Mouse (Mus musculus) hindbrain, embryonic 11.5 days (tissue): ENCODE measurements around the gene Zfp825. TPM values are rescaled to one million over a fixed set of nuclear protein-coding genes. Genes with fewer than 3 reads are reported as not detected.
"Not testable (repeated sequence)": the region's sequence is repeated elsewhere in the genome, so short reads cannot be mapped to it uniquely, and the experiment has no call there.

Experiments used
- ATAC-seq: fragments of 200-750 bp; cut with Nextera tagmentation; 2 replicates; pipeline ENCODE4 v1.8.0; 2017; ENCODE audit warnings: mild to moderate bottlenecking, moderate TSS enrichment, moderate library complexity; ENCODE audit not compliant: low FRiP score
- DNase-seq: peaks from one replicate; pipeline ENCODE4 v3.0.0-alpha.2; 2015; ENCODE audit warnings: low spot score
- H3K27ac ChIP-seq: fragments of 300-500 bp; sonication (generic); 2 replicates; pipeline ENCODE4 v1.5.1; 2014; ENCODE audit warnings: mild to moderate bottlenecking, low read depth, low read length
- H3K27me3 ChIP-seq: fragments of 300-500 bp; sonication (generic); 2 replicates; pipeline ENCODE4 v1.6.1; 2014; ENCODE audit warnings: mild to moderate bottlenecking, low read length, moderate library complexity, mixed read lengths; ENCODE audit not compliant: control insufficient read depth, insufficient read depth
- H3K36me3 ChIP-seq: fragments of 300-500 bp; sonication (generic); 2 replicates; pipeline ENCODE4 v1.6.1; 2014; ENCODE audit warnings: mild to moderate bottlenecking, low read length, moderate library complexity, mixed read lengths; ENCODE audit not compliant: control insufficient read depth, insufficient read depth
- H3K4me1 ChIP-seq: fragments of 300-500 bp; sonication (generic); replicated peaks from 2 replicates; pipeline ENCODE4 v1.6.1; 2014; ENCODE audit warnings: low read length, mixed read lengths; ENCODE audit not compliant: control insufficient read depth, insufficient read depth
- H3K4me2 ChIP-seq: fragments of 300-500 bp; sonication (generic); replicated peaks from 2 replicates; pipeline ENCODE4 v1.6.1; 2014; ENCODE audit warnings: mild to moderate bottlenecking, low read depth, low read length
- H3K4me3 ChIP-seq: fragments of 300-500 bp; sonication (generic); 2 replicates; pipeline ENCODE4 v1.5.1; 2014; ENCODE audit warnings: low read depth, low read length
- H3K9ac ChIP-seq: fragments of 300-500 bp; sonication (generic); 2 replicates; pipeline ENCODE4 v1.6.1; 2014; ENCODE audit warnings: low read depth, low read length
- H3K9me3 ChIP-seq: fragments of 300-500 bp; sonication (generic); 2 replicates; pipeline ENCODE4 v1.6.1; 2016; ENCODE audit warnings: low read length; ENCODE audit not compliant: control insufficient read depth
- WGBS: fragments of 180-500 bp; shearing (Covaris S2); extraction: QIAGEN DNeasy Blood & Tissue Kit; methylation state at CpG from one replicate; pipeline ENCODE4 v1.1.7; 2014; 5-methylcytosine and 5-hydroxymethylcytosine counted together
- polyA plus RNA-seq: library from polyadenylated mRNA; unstranded; fragments of >200 nt; fragmentation: Nextera tagmentation; extraction: Ambion mirVana; gene quantifications from 2 replicates; pipeline ENCODE4 v1.2.1, GENCODE M21; 2014

Gene Zfp825
- 19.1 and 21.6 TPM in 2 replicates for polyA plus RNA-seq

GRCm38 (mm10) chr13:74493911-74494679 lies at the start of gene Zfp825:
Gene Zfp825, minus strand, starts transcription at chr13:74493992.
- peak within 1 kb of the TSS; percentile 75 for H3K9ac ChIP-seq
- under 1% methylated on average over 23 of the region's 23 CpGs for WGBS
- peak; percentile 77 for DNase-seq
- no peaks in the 10 kb centered on the region for H3K9me3 ChIP-seq
- H3K4me3 ChIP-seq = peak within 1 kb of the TSS; percentile 58
- H3K4me1 ChIP-seq = no peaks in the 10 kb centered on the region
- H3K36me3 ChIP-seq = no peaks in the 10 kb centered on the region
- peak; percentile 98 for ATAC-seq
- H3K4me2 ChIP-seq = peak within 1 kb of the TSS; percentile 77
- peak within 1 kb of the TSS; percentile 82 for H3K27ac ChIP-seq
- no peaks in the 10 kb centered on the region for H3K27me3 ChIP-seq

GRCm38 (mm10) chr13:74535418-74535817 lies 41.6 kb upstream of the Zfp825 start:
- not testable (repeated sequence) for H3K4me2 ChIP-seq, H3K9me3 ChIP-seq, DNase-seq, H3K4me3 ChIP-seq, H3K4me1 ChIP-seq, H3K27me3 ChIP-seq, H3K27ac ChIP-seq, H3K36me3 ChIP-seq, H3K9ac ChIP-seq, ATAC-seq
- 98% methylated on average over 3 of the region's 3 CpGs for WGBS

GRCm38 (mm10) chr13:74534864-74535263 lies 41.1 kb upstream of the Zfp825 start:
- H3K4me3 ChIP-seq, H3K27me3 ChIP-seq, H3K4me1 ChIP-seq, H3K9me3 ChIP-seq, H3K4me2 ChIP-seq, H3K27ac ChIP-seq, H3K9ac ChIP-seq, H3K36me3 ChIP-seq: not testable (repeated sequence)
- DNase-seq = peak; percentile 78
- peak; percentile 73; the same call in 1 of the 2 replicates for ATAC-seq
- 15% methylated on average over 3 of the region's 3 CpGs for WGBS

GRCm38 (mm10) chr13:74534096-74534495 lies 40.3 kb upstream of the Zfp825 start:
- 92% methylated on average over 15 of the region's 15 CpGs for WGBS

GRCm38 (mm10) chr13:74531251-74531650 lies 37.5 kb upstream of the Zfp825 start:
- not testable (repeated sequence) for H3K27ac ChIP-seq, H3K4me1 ChIP-seq, DNase-seq, H3K4me2 ChIP-seq, H3K4me3 ChIP-seq, H3K9me3 ChIP-seq, H3K36me3 ChIP-seq, ATAC-seq, H3K27me3 ChIP-seq, H3K9ac ChIP-seq
- WGBS = 7% methylated on average over 1 of the region's 1 CpGs

More at GRCm38 (mm10) chr13:74534096-74534495, 40.3 kb upstream of the Zfp825 start:
- H3K36me3 ChIP-seq = no peaks in the 10 kb centered on the region
- DNase-seq = no peak
- H3K4me3 ChIP-seq = no peak overlapping the region
- H3K27me3 ChIP-seq = no peaks in the 10 kb centered on the region
- no peak for ATAC-seq
- H3K9me3 ChIP-seq = peaks cover 1% of the 10 kb centered on the region; the same call in 1 of the 2 replicates
- H3K4me2 ChIP-seq = no peak overlapping the region
- H3K9ac ChIP-seq = no peak overlapping the region
- no peak overlapping the region for H3K27ac ChIP-seq
- H3K4me1 ChIP-seq = no peaks in the 10 kb centered on the region

DNA sequence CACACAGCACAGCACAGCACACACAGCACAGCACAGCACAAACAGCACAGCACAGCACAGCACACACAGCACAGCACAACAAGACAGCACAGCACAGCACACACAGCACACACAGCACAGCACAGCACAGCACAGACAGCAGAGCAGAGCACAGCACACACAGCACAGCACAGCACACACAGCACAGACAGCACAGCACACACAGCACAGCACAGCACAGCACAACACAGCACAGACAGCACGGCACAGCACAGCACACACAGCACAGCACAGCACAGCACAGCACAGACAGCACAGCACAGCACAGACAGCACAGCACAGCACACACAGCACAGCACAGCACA lies 35.6 kb upstream of the Zfp825 start:
- H3K27ac ChIP-seq, H3K9me3 ChIP-seq, H3K36me3 ChIP-seq, H3K4me3 ChIP-seq, H3K4me2 ChIP-seq, H3K4me1 ChIP-seq, H3K9ac ChIP-seq, H3K27me3 ChIP-seq: not testable (repeated sequence)
- ATAC-seq = peak; percentile 40; the same call in 1 of the 2 replicates
- peak; percentile 1 for DNase-seq
- 26% methylated on average over 1 of the region's 1 CpGs for WGBS

DNA sequence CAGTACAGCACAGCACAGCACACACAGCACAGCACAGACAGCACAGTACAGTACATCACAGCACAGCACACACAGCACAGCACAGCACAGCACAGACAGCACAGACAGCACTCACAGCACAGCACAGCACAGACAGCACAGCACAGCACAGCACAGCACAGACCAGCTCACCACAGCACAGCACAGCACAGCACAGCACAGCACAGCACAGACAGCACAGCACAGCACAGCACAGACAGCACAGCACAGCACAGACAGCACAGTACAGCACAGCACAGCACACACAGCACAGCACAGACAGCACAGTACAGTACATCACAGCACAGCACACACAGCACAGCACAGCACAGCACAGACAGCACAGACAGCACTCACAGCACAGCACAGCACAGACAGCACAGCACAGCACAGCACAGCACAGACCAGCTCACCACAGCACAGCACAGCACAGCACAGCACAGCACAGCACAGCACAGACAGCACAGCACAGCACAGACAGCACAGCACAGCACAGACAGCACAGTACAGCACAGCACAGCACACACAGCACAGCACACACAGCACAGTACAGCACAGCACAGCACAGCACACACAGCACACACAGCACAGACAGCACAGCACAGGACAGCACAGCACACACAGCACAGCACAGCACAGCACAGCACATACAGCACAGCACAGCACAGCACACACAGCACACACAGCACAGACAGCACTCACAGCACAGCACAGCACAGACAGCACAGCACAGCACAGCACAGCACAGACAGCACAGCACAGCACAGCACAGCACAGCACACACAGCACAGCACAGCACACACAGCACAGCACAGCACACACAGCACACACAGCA lies 35.0 kb upstream of the Zfp825 start:
- not testable (repeated sequence) for H3K27ac ChIP-seq, H3K9ac ChIP-seq, H3K4me3 ChIP-seq, DNase-seq, H3K9me3 ChIP-seq, H3K36me3 ChIP-seq, H3K4me1 ChIP-seq, H3K4me2 ChIP-seq, H3K27me3 ChIP-seq
- ATAC-seq = peak; percentile 56; the same call in 1 of the 2 replicates

DNA sequence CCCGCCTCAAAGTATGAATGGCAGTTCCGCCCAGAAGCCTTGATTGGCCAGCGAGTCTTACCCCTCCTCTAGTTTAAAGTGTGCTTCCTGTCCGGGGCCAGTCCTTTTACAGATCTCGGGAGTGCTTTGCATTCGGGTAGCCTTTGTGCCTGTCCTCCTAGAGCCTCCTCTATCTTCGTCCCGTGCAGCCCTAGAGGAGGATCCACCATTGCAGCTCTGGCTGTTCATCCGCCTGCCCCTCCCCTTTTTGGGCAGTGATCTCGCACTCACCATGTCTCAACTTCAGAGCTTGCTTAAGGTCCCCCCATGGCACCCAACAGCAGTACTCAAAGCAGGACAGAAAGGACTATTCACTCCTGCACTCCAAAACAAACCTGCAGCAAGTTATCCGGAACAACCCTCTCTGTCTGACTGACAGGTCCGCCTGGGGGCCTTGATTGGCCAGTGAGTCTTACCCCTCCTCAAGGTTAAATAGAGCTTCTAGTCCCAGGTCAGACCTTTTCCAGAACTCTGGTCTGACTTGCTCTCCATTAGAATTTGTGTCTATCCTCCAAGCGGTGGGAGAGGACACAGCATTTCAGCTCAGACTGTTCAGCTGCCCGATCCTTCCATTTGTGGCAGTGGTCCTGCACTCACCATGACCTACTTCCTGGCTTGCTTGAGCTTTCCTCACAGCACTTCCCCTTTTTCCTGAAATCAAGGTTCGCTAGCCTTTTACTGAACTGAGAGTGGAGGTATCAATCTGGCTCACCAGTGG lies 28.9 kb upstream of the Zfp825 start:
- peak; percentile 95 for ATAC-seq
- peak overlapping the region; percentile 58 for H3K4me2 ChIP-seq

More for the DNA sequence above, 28.9 kb upstream of the Zfp825 start:
- WGBS = 3% methylated on average over 15 of the region's 15 CpGs
- DNase-seq = peak; percentile 62
- H3K4me1 ChIP-seq = no peaks in the 10 kb centered on the region
- peak overlapping the region; percentile 71 for H3K9ac ChIP-seq
- peak overlapping the region; percentile 40 for H3K4me3 ChIP-seq
- H3K27me3 ChIP-seq = no peaks in the 10 kb centered on the region
- no peaks in the 10 kb centered on the region for H3K36me3 ChIP-seq
- H3K27ac ChIP-seq = no peak overlapping the region
- no peaks in the 10 kb centered on the region for H3K9me3 ChIP-seq
